Mouse (Mus musculus): ENCODE measurements around the gene Smarcd2. TPM values are rescaled to one million over a fixed set of nuclear protein-coding genes. Genes with fewer than 3 reads are reported as not detected.
A peak's percentile ranks its signal among the peaks of the same experiment; 100 is the strongest.

Smarcd2 gene
- polyA plus RNA-seq (2014; fragmentation: Nextera tagmentation; extraction: Ambion mirVana) = 10.0 and 14.0 TPM in 2 replicates

DNA sequence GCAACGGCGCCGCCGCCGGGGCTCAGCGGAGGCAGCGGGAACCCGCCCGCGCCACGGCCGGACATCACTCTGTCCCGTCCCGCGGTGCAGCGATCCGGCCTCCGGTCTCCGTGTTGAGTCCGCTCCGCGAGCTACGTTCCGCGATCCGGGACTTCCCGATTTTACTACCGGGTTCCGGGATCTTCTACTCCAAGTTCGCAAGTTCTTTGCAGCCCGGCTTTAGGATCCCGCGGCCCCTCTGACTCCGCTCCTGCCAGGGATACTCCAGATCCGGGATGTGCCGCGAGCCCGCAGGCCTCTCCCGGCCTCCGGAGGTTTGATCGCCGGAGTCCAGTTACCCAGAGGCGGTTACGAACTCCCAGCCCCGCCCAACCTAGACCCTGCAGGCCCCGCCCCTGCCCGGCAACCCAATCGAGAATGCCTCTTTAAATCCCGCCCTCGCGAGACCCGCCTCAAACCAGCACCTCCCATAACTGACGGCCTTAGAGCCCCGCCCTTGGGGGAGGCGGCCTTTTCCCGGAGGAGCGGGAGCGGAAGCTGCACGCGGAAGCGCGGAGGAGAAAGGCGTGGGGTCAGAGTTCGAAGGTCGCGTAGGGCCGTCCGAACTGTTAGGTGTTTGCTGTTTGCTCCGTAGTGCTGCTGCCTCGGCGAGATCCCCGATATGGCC lies at the start of gene Smarcd2:
TSS of gene Smarcd2 (minus strand) at position 329 of the 667 bp plus-strand sequence.
- Histone ChIP-seq H3K36me3 (ENCODE audit: control insufficient read depth, insufficient read depth, low read length) (no peaks in the 10 kb centered on the region), H3K9ac (replicated peaks; ENCODE audit: low read length) (peak within 1 kb of the TSS; percentile 91), H3K27ac (replicated peaks; ENCODE audit: low read depth, low read length) (peak within 1 kb of the TSS; percentile 79), H3K4me2 (ENCODE audit: low read length) (peak within 1 kb of the TSS; percentile 82), H3K4me1 (ENCODE audit: control insufficient read depth, insufficient read depth, low read length) (peaks cover 16% of the 10 kb centered on the region), H3K4me3 (replicated peaks; ENCODE audit: low read depth, low read length) (peak within 1 kb of the TSS; percentile 94), H3K27me3 (ENCODE audit: control insufficient read depth, insufficient read depth, low read length) (no peaks in the 10 kb centered on the region), H3K9me3 (ENCODE audit: control insufficient read depth, low read length) (no peaks in the 10 kb centered on the region)
- DNase-seq (peak; percentile 98), ATAC-seq (ENCODE audit: low FRiP score, low TSS enrichment) (peak; percentile 93)
- under 1% methylated on average over 72 of the region's 72 CpGs for WGBS

GRCm38 (mm10) chr11:106318406-106319366 lies 45.9 kb upstream of the Smarcd2 start:
- Histone ChIP-seq H3K9me3 (ENCODE audit: control insufficient read depth, low read length) (no peaks in the 10 kb centered on the region), H3K36me3 (ENCODE audit: control insufficient read depth, insufficient read depth, low read length) (no peaks in the 10 kb centered on the region), H3K4me2 (ENCODE audit: low read length) (no peak overlapping the region), H3K9ac (replicated peaks; ENCODE audit: low read length) (no peak overlapping the region), H3K4me1 (ENCODE audit: control insufficient read depth, insufficient read depth, low read length) (no peaks in the 10 kb centered on the region), H3K27me3 (ENCODE audit: control insufficient read depth, insufficient read depth, low read length) (no peaks in the 10 kb centered on the region), H3K27ac (replicated peaks; ENCODE audit: low read depth, low read length) (no peak overlapping the region), H3K4me3 (replicated peaks; ENCODE audit: low read depth, low read length) (no peak overlapping the region)
- 82% methylated on average over 21 of the region's 21 CpGs for WGBS
- ATAC-seq (ENCODE audit: low FRiP score, low TSS enrichment) (no peak), DNase-seq (no peak)

GRCm38 (mm10) chr11:106317801-106318200 lies 45.0 kb upstream of the Smarcd2 start:
- 80% methylated on average over 7 of the region's 7 CpGs for WGBS
- Histone ChIP-seq H3K27ac (replicated peaks; ENCODE audit: low read depth, low read length) (no peak overlapping the region), H3K4me2 (ENCODE audit: low read length) (no peak overlapping the region), H3K4me1 (ENCODE audit: control insufficient read depth, insufficient read depth, low read length) (no peaks in the 10 kb centered on the region), H3K9me3 (ENCODE audit: control insufficient read depth, low read length) (no peaks in the 10 kb centered on the region), H3K9ac (replicated peaks; ENCODE audit: low read length) (no peak overlapping the region), H3K4me3 (replicated peaks; ENCODE audit: low read depth, low read length) (no peak overlapping the region), H3K27me3 (ENCODE audit: control insufficient read depth, insufficient read depth, low read length) (no peaks in the 10 kb centered on the region), H3K36me3 (ENCODE audit: control insufficient read depth, insufficient read depth, low read length) (no peaks in the 10 kb centered on the region)
- no peak for ATAC-seq (ENCODE audit: low FRiP score, low TSS enrichment)
- DNase-seq = no peak

DNA sequence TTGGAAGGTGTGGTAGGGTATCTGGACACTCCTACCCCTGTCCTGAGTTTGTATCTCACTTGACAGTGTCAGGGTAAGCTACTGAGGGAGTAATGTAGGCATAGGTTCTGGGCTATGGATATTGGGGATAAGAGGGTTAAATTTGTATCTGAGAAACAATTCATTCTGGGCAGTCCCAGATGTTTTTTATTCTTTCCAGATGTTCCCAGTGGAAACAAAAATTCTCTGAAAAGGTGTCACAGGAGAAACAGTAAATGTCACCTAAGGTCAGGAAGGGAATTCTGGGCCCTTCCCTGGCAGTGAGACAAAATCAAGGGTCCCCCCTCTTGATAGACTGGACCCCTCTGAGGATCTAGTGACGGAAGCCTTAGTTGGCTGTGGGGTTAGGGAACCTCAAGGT lies 43.6 kb upstream of the Smarcd2 start:
- ATAC-seq (ENCODE audit: low FRiP score, low TSS enrichment) (no peak), DNase-seq (no peak)
- H3K4me3 ChIP-seq (replicated peaks; ENCODE audit: low read depth, low read length) = no peak overlapping the region
- H3K9ac ChIP-seq (replicated peaks; ENCODE audit: low read length) = no peak overlapping the region
- no peaks in the 10 kb centered on the region for H3K9me3 ChIP-seq (ENCODE audit: control insufficient read depth, low read length)
- no peaks in the 10 kb centered on the region for H3K36me3 ChIP-seq (ENCODE audit: control insufficient read depth, insufficient read depth, low read length)
- H3K4me2 ChIP-seq (ENCODE audit: low read length) = no peak overlapping the region
- H3K27me3 ChIP-seq (ENCODE audit: control insufficient read depth, insufficient read depth, low read length) = no peaks in the 10 kb centered on the region
- 84% methylated on average over 1 of the region's 1 CpGs for WGBS
- no peak overlapping the region for H3K27ac ChIP-seq (replicated peaks; ENCODE audit: low read depth, low read length)
- no peaks in the 10 kb centered on the region for H3K4me1 ChIP-seq (ENCODE audit: control insufficient read depth, insufficient read depth, low read length)

DNA sequence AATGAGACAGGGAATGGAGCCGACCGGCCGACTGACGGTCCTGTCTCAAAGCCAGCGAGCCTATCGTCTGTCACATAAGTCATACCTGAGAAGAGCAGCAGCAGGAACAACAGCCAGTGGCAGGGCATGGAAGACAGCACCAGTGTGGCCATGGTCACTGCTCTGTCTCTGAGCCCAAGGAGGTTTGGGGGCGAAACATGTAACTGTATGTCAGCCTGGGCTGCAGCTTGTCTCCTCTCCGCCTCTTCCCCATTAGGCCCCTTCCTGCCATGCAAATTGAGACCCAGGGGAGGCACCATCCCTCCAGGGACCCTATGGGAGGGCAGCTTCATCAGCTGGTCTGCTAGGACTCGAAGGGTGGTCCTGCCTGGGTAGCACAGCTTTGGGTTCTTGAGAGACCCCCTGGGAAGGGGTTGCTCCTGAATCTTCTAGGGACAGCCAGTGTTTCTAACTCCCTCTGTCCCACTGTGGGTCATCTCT lies 41.6 kb upstream of the Smarcd2 start, which contains the start of gene Cd79b:
TSS of gene Cd79b (minus strand) at position 430 of the 480 bp plus-strand sequence.
- Histone ChIP-seq H3K4me3 (replicated peaks; ENCODE audit: low read depth, low read length) (no peak within 1 kb of the TSS), H3K36me3 (ENCODE audit: control insufficient read depth, insufficient read depth, low read length) (no peaks in the 10 kb centered on the region), H3K27ac (replicated peaks; ENCODE audit: low read depth, low read length) (no peak within 1 kb of the TSS), H3K27me3 (ENCODE audit: control insufficient read depth, insufficient read depth, low read length) (no peaks in the 10 kb centered on the region), H3K9ac (replicated peaks; ENCODE audit: low read length) (no peak within 1 kb of the TSS), H3K4me2 (ENCODE audit: low read length) (no peak within 1 kb of the TSS), H3K9me3 (ENCODE audit: control insufficient read depth, low read length) (no peaks in the 10 kb centered on the region), H3K4me1 (ENCODE audit: control insufficient read depth, insufficient read depth, low read length) (no peaks in the 10 kb centered on the region)
- ATAC-seq (ENCODE audit: low FRiP score, low TSS enrichment) (no peak), DNase-seq (no peak)
- WGBS = 79% methylated on average over 9 of the region's 9 CpGs

DNA sequence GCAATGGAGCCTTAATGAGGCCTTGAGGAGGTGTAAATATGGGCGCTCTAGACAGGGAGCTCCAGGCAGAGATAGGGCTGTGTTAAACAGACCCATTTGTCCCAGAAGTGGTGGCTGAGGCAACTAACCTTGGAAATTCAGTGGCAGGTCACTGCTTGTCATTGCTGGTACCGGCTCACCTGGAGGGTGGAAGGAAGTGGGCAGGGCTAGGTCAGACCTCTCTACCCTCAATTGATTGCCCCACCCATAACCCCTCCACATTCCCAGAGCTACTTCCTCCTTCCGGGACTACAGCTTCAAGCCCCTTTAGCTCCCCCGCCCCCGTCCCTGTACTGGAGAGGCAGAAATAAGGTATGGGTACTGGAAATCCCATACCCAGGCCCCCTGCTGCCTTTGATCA lies 40.8 kb upstream of the Smarcd2 start:
- DNase-seq (no peak), ATAC-seq (ENCODE audit: low FRiP score, low TSS enrichment) (no peak)
- H3K4me1 ChIP-seq (ENCODE audit: control insufficient read depth, insufficient read depth, low read length) = no peaks in the 10 kb centered on the region
- no peak overlapping the region for H3K4me2 ChIP-seq (ENCODE audit: low read length)
- H3K4me3 ChIP-seq (replicated peaks; ENCODE audit: low read depth, low read length) = no peak overlapping the region
- 80% methylated on average over 5 of the region's 5 CpGs for WGBS
- H3K27me3 ChIP-seq (ENCODE audit: control insufficient read depth, insufficient read depth, low read length) = no peaks in the 10 kb centered on the region
- no peaks in the 10 kb centered on the region for H3K9me3 ChIP-seq (ENCODE audit: control insufficient read depth, low read length)
- H3K27ac ChIP-seq (replicated peaks; ENCODE audit: low read depth, low read length) = no peak overlapping the region
- no peaks in the 10 kb centered on the region for H3K36me3 ChIP-seq (ENCODE audit: control insufficient read depth, insufficient read depth, low read length)
- no peak overlapping the region for H3K9ac ChIP-seq (replicated peaks; ENCODE audit: low read length)

GRCm38 (mm10) chr11:106310123-106310522 lies 37.4 kb upstream of the Smarcd2 start:
- H3K4me3 ChIP-seq (replicated peaks; ENCODE audit: low read depth, low read length) = no peak overlapping the region
- DNase-seq (no peak), ATAC-seq (ENCODE audit: low FRiP score, low TSS enrichment) (no peak)
- H3K36me3 ChIP-seq (ENCODE audit: control insufficient read depth, insufficient read depth, low read length) = no peaks in the 10 kb centered on the region
- H3K4me1 ChIP-seq (ENCODE audit: control insufficient read depth, insufficient read depth, low read length) = no peaks in the 10 kb centered on the region
- no peak overlapping the region for H3K9ac ChIP-seq (replicated peaks; ENCODE audit: low read length)
- no peaks in the 10 kb centered on the region for H3K9me3 ChIP-seq (ENCODE audit: control insufficient read depth, low read length)
- no peaks in the 10 kb centered on the region for H3K27me3 ChIP-seq (ENCODE audit: control insufficient read depth, insufficient read depth, low read length)
- no peak overlapping the region for H3K27ac ChIP-seq (replicated peaks; ENCODE audit: low read depth, low read length)
- 72% methylated on average over 5 of the region's 5 CpGs for WGBS
- no peak overlapping the region for H3K4me2 ChIP-seq (ENCODE audit: low read length)

- Histone ChIP-seq H3K4me1 (ENCODE audit: control insufficient read depth, insufficient read depth, low read length) (no peaks in the 10 kb centered on the region), H3K4me3 (replicated peaks; ENCODE audit: low read depth, low read length) (no peak overlapping the region), H3K27ac (replicated peaks; ENCODE audit: low read depth, low read length) (no peak overlapping the region), H3K36me3 (ENCODE audit: control insufficient read depth, insufficient read depth, low read length) (no peaks in the 10 kb centered on the region), H3K9me3 (ENCODE audit: control insufficient read depth, low read length) (no peaks in the 10 kb centered on the region), H3K4me2 (ENCODE audit: low read length) (no peak overlapping the region), H3K27me3 (ENCODE audit: control insufficient read depth, insufficient read depth, low read length) (no peaks in the 10 kb centered on the region), H3K9ac (replicated peaks; ENCODE audit: low read length) (no peak overlapping the region)
- ATAC-seq (ENCODE audit: low FRiP score, low TSS enrichment) (no peak), DNase-seq (no peak)
- 88% methylated on average over 11 of the region's 11 CpGs for WGBS
Observed at GRCm38 (mm10) chr11:106308162-106308561, 35.4 kb upstream of the Smarcd2 start.
